ENCODE assay signal across 8 mouse cellular contexts in the genomic region with DNA sequence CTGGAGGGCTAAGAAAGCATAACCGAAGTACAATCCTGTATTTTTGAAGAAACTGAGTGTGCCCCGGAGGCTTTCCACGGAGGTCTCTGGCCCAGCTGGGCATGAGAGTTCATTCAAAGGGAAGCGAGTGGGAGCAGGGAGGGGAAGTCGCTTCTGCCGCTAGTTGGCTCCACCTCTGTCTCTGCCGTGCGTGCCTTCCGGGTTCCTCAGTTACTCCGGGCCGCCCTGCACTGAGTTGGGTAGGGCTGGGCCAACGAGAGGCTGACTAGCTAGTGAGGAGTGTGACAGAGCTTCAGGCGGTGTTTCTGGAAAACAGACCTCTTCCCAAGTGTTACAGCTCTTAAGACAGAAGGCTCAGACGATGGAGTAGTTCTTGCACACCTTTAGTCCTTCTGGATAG. TPM values are rescaled to one million over a fixed set of nuclear protein-coding genes. Genes with fewer than 3 reads are reported as not detected.
DNase-seq lines count a peak whose midpoint lies in the region; ATAC-seq lines count a peak whose summit lies in the region.

No protein-coding gene starts in this region.

- ATAC-seq in granulocyte monocyte progenitor cell, adult 5-6 weeks (replicated peaks; ENCODE audit: poor library complexity, severe bottlenecking): peak; percentile 70
- ATAC-seq in megakaryocyte progenitor cell, adult 5-6 weeks (replicated peaks; ENCODE audit: poor library complexity): peak; percentile 70

- DNase-seq in heart, adult 11 months: peak; percentile 95
- DNase-seq in heart, postnatal 25 days (ENCODE audit: low spot score): no peak
- DNase-seq in R1 (ENCODE audit: low read depth, low spot score): peak; percentile 77
- peak; percentile 30 for DNase-seq in kidney, postnatal 14 days
- DNase-seq in thymus, postnatal 14 days: peak; percentile 72
- DNase-seq in cerebellum, adult 8-10 months: no peak

- intact Hi-C loops in heart, postnatal 25 days (cut with DNase I): no loop called here

RNA-seq across cellular contexts. Expression of gene Tmem126a, which starts 3.9 kb away (rescaled TPM):
- total RNA-seq in heart, postnatal 25 days (2021): 100 to 1,000 TPM; 128 TPM
- total RNA-seq in granulocyte monocyte progenitor cell, adult 5-6 weeks (2014; fragmentation: Nextera tagmentation): 69.3 and 70.3 TPM in 2 replicates
- 30.2 and 36.4 TPM in 2 replicates for total RNA-seq in granulocyte monocyte progenitor cell, adult 5-6 weeks (2017)
- total RNA-seq in megakaryocyte progenitor cell, adult 5-6 weeks (2015): 68.0 and 68.4 TPM in 2 replicates
- 28.2 and 42.1 TPM in 2 replicates for total RNA-seq in megakaryocyte progenitor cell, adult 5-6 weeks (2017)

RNA-seq across cellular contexts. Expression of gene Tmem126b, which starts 14.9 kb away (rescaled TPM):
- total RNA-seq in heart, postnatal 25 days (2021): 10 to 100 TPM; 24.1 to 27.0 TPM
- 6.1 and 12.1 TPM in 2 replicates for total RNA-seq in granulocyte monocyte progenitor cell, adult 5-6 weeks (2014; fragmentation: Nextera tagmentation)
- total RNA-seq in granulocyte monocyte progenitor cell, adult 5-6 weeks (2017): 11.6 and 12.7 TPM in 2 replicates
- total RNA-seq in megakaryocyte progenitor cell, adult 5-6 weeks (2015): 9.3 and 12.1 TPM in 2 replicates
- total RNA-seq in megakaryocyte progenitor cell, adult 5-6 weeks (2017): 11.3 and 12.8 TPM in 2 replicates

RNA-seq across cellular contexts. Expression of gene Dlg2, which starts 15.5 kb away (rescaled TPM):
- 1 to 10 TPM; 1.0 to 1.9 TPM for total RNA-seq in heart, postnatal 25 days (2021)
- 0.97 TPM in 1 of 2 replicates, not detected in the other for total RNA-seq in granulocyte monocyte progenitor cell, adult 5-6 weeks (2014; fragmentation: Nextera tagmentation)
- 1.1 and 1.6 TPM in 2 replicates for total RNA-seq in granulocyte monocyte progenitor cell, adult 5-6 weeks (2017)
- 0.54 and 1.1 TPM in 2 replicates for total RNA-seq in megakaryocyte progenitor cell, adult 5-6 weeks (2015)
- total RNA-seq in megakaryocyte progenitor cell, adult 5-6 weeks (2017): 0.25 and 2.1 TPM in 2 replicates

RNA-seq across cellular contexts. Expression of gene Crebzf, which starts 18.4 kb away (rescaled TPM):
- 10 to 100 TPM; 20.9 to 22.4 TPM for total RNA-seq in heart, postnatal 25 days (2021)
- 81.3 and 110 TPM in 2 replicates for total RNA-seq in granulocyte monocyte progenitor cell, adult 5-6 weeks (2014; fragmentation: Nextera tagmentation)
- 35.8 and 65.8 TPM in 2 replicates for total RNA-seq in granulocyte monocyte progenitor cell, adult 5-6 weeks (2017)
- total RNA-seq in megakaryocyte progenitor cell, adult 5-6 weeks (2015): 104 and 106 TPM in 2 replicates
- total RNA-seq in megakaryocyte progenitor cell, adult 5-6 weeks (2017): 55.0 and 76.4 TPM in 2 replicates

RNA-seq across cellular contexts. Expression of gene Ccdc89, which starts 34.6 kb away (rescaled TPM):
- under 1 TPM; 0.26 to 0.28 TPM for total RNA-seq in heart, postnatal 25 days (2021)
- total RNA-seq in granulocyte monocyte progenitor cell, adult 5-6 weeks (2014; fragmentation: Nextera tagmentation): not detected in 2 replicates
- total RNA-seq in granulocyte monocyte progenitor cell, adult 5-6 weeks (2017): 0.60 TPM in 1 of 2 replicates, not detected in the other
- not detected in 2 replicates for total RNA-seq in megakaryocyte progenitor cell, adult 5-6 weeks (2015)
- total RNA-seq in megakaryocyte progenitor cell, adult 5-6 weeks (2017): 0.54 and 0.58 TPM in 2 replicates

Comparison
In these comparisons a context has a peak if more than half of its experiments do, and no peak if none do; other contexts are left out.
1. DNase-seq: peak in heart, adult 11 months (single experiment), R1 (single experiment), kidney, postnatal 14 days (single experiment) and thymus, postnatal 14 days (single experiment); none in heart, postnatal 25 days (single experiment) and cerebellum, adult 8-10 months (single experiment).